Mouse (Mus musculus) embryonic fibroblast, embryonic 13.5 days (primary cell): ENCODE measurements around the gene Dpy19l3.

Experiments used
- CTCF ChIP-seq: IDR thresholded peaks from 2 replicates; pipeline ENCODE4 v1.5.1; 2011; ENCODE audit warnings: mild to moderate bottlenecking, control low read depth, low read length, moderate library complexity, borderline replicate concordance; ENCODE audit not compliant: insufficient read depth
- POLR2A ChIP-seq: IDR thresholded peaks from 2 replicates; pipeline ENCODE4 v1.6.1; 2011; ENCODE audit warnings: low read depth, mild to moderate bottlenecking, control low read depth, low read length, moderate library complexity

DNA sequence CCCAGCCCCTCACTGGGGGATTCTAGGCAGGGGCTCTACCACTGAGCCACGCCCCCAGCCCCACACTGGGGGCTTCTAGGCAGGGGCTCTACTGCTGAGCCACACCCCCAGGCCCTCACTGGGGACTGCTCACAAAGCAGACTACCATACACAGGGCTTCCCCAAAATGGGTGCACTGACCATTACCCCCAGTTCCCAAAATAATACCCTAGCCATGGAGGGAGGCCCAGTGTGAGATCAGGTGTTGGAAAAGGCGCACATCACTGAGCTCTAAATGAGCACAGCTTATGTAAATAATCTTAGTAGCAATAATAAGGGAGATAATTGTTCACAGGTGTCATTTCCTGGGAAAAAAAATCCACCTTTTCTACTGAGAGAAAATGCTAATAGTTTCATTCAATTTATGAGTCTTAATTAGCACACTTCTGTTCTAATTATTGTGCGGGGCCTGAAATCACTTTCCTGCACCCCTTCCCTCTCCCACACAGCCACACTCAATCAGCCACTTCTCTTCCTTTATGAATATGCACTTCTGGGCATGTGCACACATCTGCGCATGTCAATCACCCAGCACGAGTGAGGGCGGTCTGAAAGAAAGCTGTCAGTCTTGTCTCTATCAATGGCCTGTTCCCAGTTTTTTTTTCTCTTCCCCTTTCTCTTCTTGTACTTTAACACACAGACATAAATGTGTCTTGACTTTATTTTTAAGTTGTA is 70.7 kb downstream of the Dpy19l3 start:
- TF ChIP-seq POLR2A = no peak
- no peak for TF ChIP-seq CTCF
